Mouse (Mus musculus) liver, postnatal 0 days (tissue): ENCODE measurements around the gene Dact1.

Experiments
- CTCF ChIP-seq: sonication (generic); IDR thresholded peaks from 2 replicates; pipeline ENCODE4 v1.5.1; 2016; ENCODE audit warnings: antibody characterized with exemption, low read depth
- EP300 ChIP-seq: IDR thresholded peaks from 2 replicates; pipeline ENCODE4 v1.6.1; 2016; ENCODE audit warnings: antibody characterized with exemption, low read depth, mild to moderate bottlenecking

- TF ChIP-seq EP300 (no peak), CTCF (no peak)
These were observed 58.9 kb downstream of the Dact1 start for GRCm38 (mm10) chr12:71368631-71369030.
